Mouse (Mus musculus) cortical plate, adult 2 months (tissue): ENCODE results near the gene Ddi2.

Experiments
- CTCF ChIP-seq: fragments of 200-500 bp; IDR thresholded peaks from 2 replicates; pipeline ENCODE4 v1.5.1; 2011; ENCODE audit warnings: mild to moderate bottlenecking, control low read depth, low read length; ENCODE audit not compliant: insufficient read depth; ENCODE audit errors: extremely low read depth
- POLR2A ChIP-seq: fragments of 200-500 bp; IDR thresholded peaks from 2 replicates; pipeline ENCODE4 v1.6.1; 2011; ENCODE audit warnings: mild to moderate bottlenecking, low read length, control low read depth; ENCODE audit not compliant: insufficient read depth; ENCODE audit errors: extremely low read depth

DNA sequence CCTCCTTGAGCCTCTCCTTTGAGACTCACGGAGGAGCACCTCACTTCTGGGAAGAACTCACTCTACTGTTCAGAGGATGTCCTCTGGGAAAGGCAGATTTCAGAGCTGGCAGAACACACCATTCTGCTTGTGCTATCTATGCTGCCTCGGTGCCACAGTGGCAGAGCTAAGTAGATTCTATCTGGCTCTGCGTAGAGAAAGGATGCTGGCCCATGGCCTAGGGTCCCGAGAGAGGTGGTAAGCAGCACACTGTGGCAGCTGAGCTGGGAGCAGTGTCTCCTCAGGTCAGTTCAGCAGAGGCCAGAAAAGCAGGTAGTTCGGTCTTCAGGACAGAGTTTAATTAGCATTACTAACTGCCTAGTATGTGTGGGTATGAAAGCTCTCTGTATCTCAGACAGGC is 75.0 kb downstream of the Ddi2 start:
- no peak for TF ChIP-seq CTCF
- no peak for TF ChIP-seq POLR2A
